Mouse (Mus musculus) lung, adult 2 months (tissue): ENCODE data around the gene Gja1. TPM values are rescaled to one million over a fixed set of nuclear protein-coding genes. Genes with fewer than 3 reads are reported as not detected.

ENCODE experiments used
- DNase-seq: peaks from one replicate; pipeline ENCODE4 v3.0.0; 2022
- H3K4me1 ChIP-seq: fragments of 200-500 bp; 2 replicates; pipeline ENCODE4 v1.6.1; 2011; ENCODE audit warnings: low read length; ENCODE audit not compliant: control insufficient read depth, insufficient read depth
- H3K4me3 ChIP-seq: fragments of 200-500 bp; replicated peaks from 2 replicates; pipeline ENCODE3; 2011; ENCODE audit warnings: low read depth, mild to moderate bottlenecking, control low read depth, low read length; ENCODE audit errors: extremely low read depth
- CTCF ChIP-seq: fragments of 200-500 bp; IDR thresholded peaks from 2 replicates; pipeline ENCODE4 v1.5.1; 2011; ENCODE audit warnings: mild to moderate bottlenecking, low read length, control low read depth; ENCODE audit not compliant: insufficient read depth
- POLR2A ChIP-seq: fragments of 200-500 bp; IDR thresholded peaks from 2 replicates; pipeline ENCODE4 v1.6.1; 2011; ENCODE audit warnings: low read depth, mild to moderate bottlenecking, control low read depth, low read length, borderline replicate concordance; ENCODE audit errors: extremely low read depth
- WGBS: fragments of 180-500 bp; shearing (Covaris S2); methylation state at CpG from one replicate; pipeline ENCODE4 v1.1.7; 2018; 5-methylcytosine and 5-hydroxymethylcytosine counted together
- polyA plus RNA-seq: library from polyadenylated mRNA; depleted of rRNA; stranded (reverse); fragments of >200 nt; gene quantifications from 2 replicates; pipeline ENCODE4 v1.2.3, GENCODE M21; 2012

Gene Gja1
- polyA plus RNA-seq, 1 experiment = 31.3 TPM

GRCm38 (mm10) chr10:56406386-56407130 is 29.4 kb downstream of the Gja1 start:
- DNase-seq = no peak

GRCm38 (mm10) chr10:56415894-56416570 is 38.9 kb downstream of the Gja1 start:
- Histone ChIP-seq H3K4me3 (no peak overlapping the region), H3K4me1 (no peaks in the 10 kb centered on the region)
- 65% methylated on average over 7 of the region's 7 CpGs for WGBS
- DNase-seq = no peak
- TF ChIP-seq POLR2A (no peak), CTCF (no peak)

More at GRCm38 (mm10) chr10:56406386-56407130, 29.4 kb downstream of the Gja1 start:
- no peak overlapping the region for H3K4me3 ChIP-seq
- 80% methylated on average over 6 of the region's 6 CpGs for WGBS
- H3K4me1 ChIP-seq = no peaks in the 10 kb centered on the region
- TF ChIP-seq CTCF = no peak
- no peak for TF ChIP-seq POLR2A

- Histone ChIP-seq H3K4me3 (no peak overlapping the region), H3K4me1 (no peaks in the 10 kb centered on the region)
- no peak for DNase-seq
- 83% methylated on average over 4 of the region's 4 CpGs for WGBS
- no peak for TF ChIP-seq CTCF
- no peak for TF ChIP-seq POLR2A
These were observed 45.4 kb downstream of the Gja1 start for GRCm38 (mm10) chr10:56422518-56422917.

GRCm38 (mm10) chr10:56425016-56425798 is 48.1 kb downstream of the Gja1 start:
- Histone ChIP-seq H3K4me1 (no peaks in the 10 kb centered on the region), H3K4me3 (no peak overlapping the region)
- no peak for DNase-seq
- WGBS = 73% methylated on average over 15 of the region's 15 CpGs
- no peak for TF ChIP-seq POLR2A
- no peak for TF ChIP-seq CTCF

GRCm38 (mm10) chr10:56426369-56426768 is 49.2 kb downstream of the Gja1 start:
- Histone ChIP-seq H3K4me1 (no peaks in the 10 kb centered on the region), H3K4me3 (no peak overlapping the region)
- no peak for TF ChIP-seq CTCF
- no peak for TF ChIP-seq POLR2A
- 54% methylated on average over 4 of the region's 4 CpGs for WGBS
- DNase-seq = no peak

- Histone ChIP-seq H3K4me3 (no peak overlapping the region), H3K4me1 (no peaks in the 10 kb centered on the region)
- no peak for DNase-seq
- TF ChIP-seq POLR2A (no peak), CTCF (no peak)
- WGBS = 73% methylated on average over 2 of the region's 2 CpGs
These were observed 50.3 kb downstream of the Gja1 start for GRCm38 (mm10) chr10:56427382-56427781.

- H3K4me1 ChIP-seq = no peaks in the 10 kb centered on the region
- no peak for TF ChIP-seq POLR2A
- TF ChIP-seq CTCF = no peak
- no peak for DNase-seq
- 76% methylated on average over 2 of the region's 2 CpGs for WGBS
- H3K4me3 ChIP-seq = no peak overlapping the region
These were observed 50.7 kb downstream of the Gja1 start for GRCm38 (mm10) chr10:56427827-56428226.

GRCm38 (mm10) chr10:56429011-56429410 is 51.9 kb downstream of the Gja1 start:
- TF ChIP-seq POLR2A (no peak), CTCF (no peak)
- 78% methylated on average over 5 of the region's 5 CpGs for WGBS
- no peak for DNase-seq
- H3K4me1 ChIP-seq = no peaks in the 10 kb centered on the region
- no peak overlapping the region for H3K4me3 ChIP-seq

- Histone ChIP-seq H3K4me1 (no peaks in the 10 kb centered on the region), H3K4me3 (no peak overlapping the region)
- DNase-seq = no peak
- WGBS = 27% methylated on average over 23 of the region's 23 CpGs
- TF ChIP-seq CTCF (no peak), POLR2A (no peak)
These were observed 54.7 kb downstream of the Gja1 start for GRCm38 (mm10) chr10:56431600-56432389.
